Mouse (Mus musculus): ENCODE measurements around the gene Mvb12a. TPM values are rescaled to one million over a fixed set of nuclear protein-coding genes. Genes with fewer than 3 reads are reported as not detected.
A peak's percentile ranks its signal among the peaks of the same experiment; 100 is the strongest.
"Not testable (repeated sequence)": the region's sequence is repeated elsewhere in the genome, so short reads cannot be mapped to it uniquely, and the experiment has no call there.

Mvb12a gene
- polyA plus RNA-seq, 1 experiment from 2014 or later: 126 TPM

DNA sequence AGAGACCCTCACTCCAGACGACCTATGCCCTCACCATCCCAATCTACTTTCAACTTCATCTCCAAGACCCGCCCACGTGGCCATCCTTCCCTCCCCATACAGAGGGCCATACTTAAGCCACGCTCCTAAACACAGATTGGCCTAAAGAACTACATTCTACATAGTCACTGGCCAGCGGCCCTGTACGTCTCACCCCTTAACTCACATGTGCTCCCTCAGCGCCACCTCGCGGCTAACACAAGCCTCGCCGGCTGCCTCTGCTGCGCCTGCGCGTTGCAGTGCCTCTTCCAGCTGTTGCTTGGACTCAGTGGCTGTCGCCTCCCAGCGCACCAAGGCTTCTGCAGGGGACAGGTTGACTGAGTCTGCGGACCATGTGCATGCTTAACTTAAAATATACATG, 21.1 kb upstream of the Mvb12a start:
- peaks cover 18% of the 10 kb centered on the region for H3K27me3 ChIP-seq (replicated peaks; ENCODE audit: control insufficient read depth, insufficient read depth, low read length)
- WGBS: 4% methylated on average over 17 of the region's 17 CpGs
- peak; percentile 87 for ATAC-seq
- no peaks in the 10 kb centered on the region for H3K36me3 ChIP-seq (ENCODE audit: control insufficient read depth, insufficient read depth, low read length)
- H3K27ac ChIP-seq (ENCODE audit: low read length): no peak overlapping the region
- peak overlapping the region; percentile 26; the same call in 1 of the 2 replicates for H3K4me2 ChIP-seq (ENCODE audit: low read depth, low read length)
- 0 out of 2 replicates have a peak overlapping the region, but pooled peaks have one; percentile 30 for H3K9ac ChIP-seq (ENCODE audit: low read depth, low read length)
- H3K4me1 ChIP-seq (ENCODE audit: control insufficient read depth, insufficient read depth, low read length): peaks cover 2% of the 10 kb centered on the region; the same call in 1 of the 2 replicates
- no peak overlapping the region for H3K4me3 ChIP-seq (ENCODE audit: low read length)
- no peaks in the 10 kb centered on the region for H3K9me3 ChIP-seq (ENCODE audit: control insufficient read depth, low read length)

DNA sequence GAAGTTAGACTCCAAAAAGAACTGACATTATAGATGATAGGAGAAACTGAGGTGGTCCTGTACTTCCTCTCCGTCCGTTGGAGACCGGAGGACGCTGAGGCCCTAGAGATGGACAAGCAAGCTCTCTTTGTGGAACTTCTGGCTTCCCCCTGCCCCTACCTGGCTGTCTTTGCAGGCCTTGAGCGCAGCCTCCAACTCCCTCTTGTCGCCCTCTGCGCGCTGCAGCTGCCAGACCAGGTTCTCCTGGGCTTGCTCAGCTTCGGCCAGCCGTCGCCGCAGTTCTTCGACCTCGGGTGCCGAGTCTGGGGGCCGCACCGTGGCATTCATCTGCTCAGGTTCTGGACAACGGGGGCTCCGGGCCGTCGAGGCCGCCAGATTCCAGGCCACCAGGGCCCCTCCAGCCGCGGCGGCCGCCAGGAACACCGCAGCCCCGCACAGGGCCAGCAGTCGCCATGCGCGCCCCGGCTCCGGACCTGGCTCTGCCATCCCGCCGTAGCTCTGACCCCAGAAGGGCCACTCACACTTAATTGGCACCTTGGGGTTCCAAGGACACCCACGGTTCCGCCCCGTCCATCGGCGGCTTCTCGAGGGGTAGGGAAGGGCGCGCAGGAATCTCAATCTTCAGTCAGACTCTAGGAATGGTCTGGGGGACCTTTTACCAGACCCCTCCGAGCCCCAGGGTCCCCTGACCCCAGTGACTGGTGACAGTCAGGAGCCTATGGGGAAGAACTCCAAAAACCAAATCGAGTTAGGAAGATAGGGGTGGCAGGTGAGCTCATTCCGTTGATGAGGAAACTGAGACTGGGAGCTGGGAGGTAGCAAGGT, 17.3 kb upstream of the Mvb12a start, which contains the start of gene Ccdc194:
Gene Ccdc194, minus strand, starts transcription at position 486 of the 825 bp plus-strand sequence.
- Histone ChIP-seq H3K4me3 (ENCODE audit: low read length) (no peak within 1 kb of the TSS), H3K9me3 (ENCODE audit: control insufficient read depth, low read length) (no peaks in the 10 kb centered on the region), H3K9ac (ENCODE audit: low read depth, low read length) (peak within 1 kb of the TSS; percentile 37; the same call in 1 of the 2 replicates), H3K4me1 (ENCODE audit: control insufficient read depth, insufficient read depth, low read length) (peaks cover 3% of the 10 kb centered on the region; the same call in 1 of the 2 replicates), H3K4me2 (ENCODE audit: low read depth, low read length) (peak within 1 kb of the TSS; percentile 22; the same call in 1 of the 2 replicates), H3K36me3 (ENCODE audit: control insufficient read depth, insufficient read depth, low read length) (no peaks in the 10 kb centered on the region), H3K27me3 (replicated peaks; ENCODE audit: control insufficient read depth, insufficient read depth, low read length) (peaks cover 20% of the 10 kb centered on the region), H3K27ac (ENCODE audit: low read length) (peak within 1 kb of the TSS; percentile 50)
- ATAC-seq: no peak
- WGBS: 15% methylated on average over 46 of the region's 46 CpGs

DNA sequence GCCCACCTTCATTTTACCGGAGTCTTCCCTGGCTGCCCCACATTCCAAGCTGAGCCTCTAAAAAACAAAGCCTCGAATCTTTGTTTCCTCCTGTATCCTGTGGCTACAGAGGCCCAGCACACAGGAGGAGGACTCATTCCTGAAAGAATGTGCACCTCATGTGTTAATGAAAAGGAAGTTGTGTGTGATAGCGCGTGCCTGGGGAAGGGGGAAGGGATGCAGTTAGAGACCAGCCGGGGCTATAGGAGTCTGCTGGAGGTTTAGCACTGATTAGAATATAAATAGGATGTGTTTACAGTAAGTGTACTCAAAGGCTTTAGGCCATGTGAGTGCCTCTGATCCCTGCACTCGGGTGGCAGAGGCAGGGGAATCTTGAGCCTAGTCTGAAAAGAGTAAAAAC, 16.4 kb upstream of the Mvb12a start:
- H3K4me2 ChIP-seq (ENCODE audit: low read depth, low read length): no peak overlapping the region
- H3K36me3 ChIP-seq (ENCODE audit: control insufficient read depth, insufficient read depth, low read length): no peaks in the 10 kb centered on the region
- 29% methylated on average over 6 of the region's 6 CpGs for WGBS
- no peak overlapping the region for H3K9ac ChIP-seq (ENCODE audit: low read depth, low read length)
- no peak overlapping the region for H3K4me3 ChIP-seq (ENCODE audit: low read length)
- peaks cover 3% of the 10 kb centered on the region; the same call in 1 of the 2 replicates for H3K4me1 ChIP-seq (ENCODE audit: control insufficient read depth, insufficient read depth, low read length)
- ATAC-seq: no peak
- peaks cover 20% of the 10 kb centered on the region for H3K27me3 ChIP-seq (replicated peaks; ENCODE audit: control insufficient read depth, insufficient read depth, low read length)
- H3K9me3 ChIP-seq (ENCODE audit: control insufficient read depth, low read length): no peaks in the 10 kb centered on the region
- peak overlapping the region; percentile 50; the same call in 1 of the 2 replicates for H3K27ac ChIP-seq (ENCODE audit: low read length)

- Histone ChIP-seq H3K27ac (ENCODE audit: low read length) (peak overlapping the region; percentile 50), H3K27me3 (replicated peaks; ENCODE audit: control insufficient read depth, insufficient read depth, low read length) (peaks cover 20% of the 10 kb centered on the region), H3K9me3 (ENCODE audit: control insufficient read depth, low read length) (no peaks in the 10 kb centered on the region), H3K4me2 (ENCODE audit: low read depth, low read length) (no peak overlapping the region), H3K9ac (ENCODE audit: low read depth, low read length) (no peak overlapping the region), H3K36me3 (ENCODE audit: control insufficient read depth, insufficient read depth, low read length) (no peaks in the 10 kb centered on the region), H3K4me1 (ENCODE audit: control insufficient read depth, insufficient read depth, low read length) (peaks cover 3% of the 10 kb centered on the region; the same call in 1 of the 2 replicates), H3K4me3 (ENCODE audit: low read length) (no peak overlapping the region)
- 57% methylated on average over 3 of the region's 3 CpGs for WGBS
- no peak for ATAC-seq
Observed at GRCm38 (mm10) chr8:71527162-71527870, 15.4 kb upstream of the Mvb12a start.

DNA sequence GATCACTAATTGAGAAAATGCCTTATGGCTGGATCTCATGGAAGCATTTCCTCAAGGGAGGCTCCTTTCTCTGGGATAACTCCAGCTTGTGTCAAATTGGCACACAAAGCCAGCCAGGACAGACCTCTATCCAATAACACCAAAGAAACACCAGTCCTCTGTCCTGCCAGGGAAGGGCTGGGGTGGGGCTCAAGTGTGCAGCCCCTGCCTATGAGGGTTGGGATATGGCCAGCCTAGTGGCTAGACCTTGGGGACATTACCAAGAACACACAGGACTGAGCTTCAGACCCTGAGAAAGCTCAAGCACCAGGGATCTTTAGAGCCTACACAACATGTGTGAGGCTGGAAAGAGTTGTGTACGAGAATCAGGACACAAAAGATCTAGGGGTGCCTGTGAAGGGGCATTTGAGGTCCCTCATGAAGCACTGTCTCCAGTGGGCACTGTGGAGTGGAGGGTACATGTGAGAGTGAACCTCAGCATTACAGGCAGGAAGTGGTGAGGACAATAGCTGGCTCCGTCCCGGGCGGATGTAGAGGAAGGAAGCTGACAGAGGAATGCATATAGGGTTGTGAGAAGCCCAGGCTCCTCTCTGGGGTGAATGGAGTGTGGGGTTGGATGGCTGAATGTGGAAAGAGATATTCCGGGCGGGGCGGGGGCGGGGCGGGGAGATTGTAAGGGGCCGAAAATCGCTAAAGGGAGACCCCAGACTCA, 14.2 kb upstream of the Mvb12a start:
- Histone ChIP-seq H3K4me1 (ENCODE audit: control insufficient read depth, insufficient read depth, low read length) (peaks cover 3% of the 10 kb centered on the region; the same call in 1 of the 2 replicates), H3K4me3 (ENCODE audit: low read length) (no peak overlapping the region), H3K27ac (ENCODE audit: low read length) (peak overlapping the region; percentile 63), H3K4me2 (ENCODE audit: low read depth, low read length) (no peak overlapping the region), H3K36me3 (ENCODE audit: control insufficient read depth, insufficient read depth, low read length) (no peaks in the 10 kb centered on the region), H3K9ac (ENCODE audit: low read depth, low read length) (no peak overlapping the region), H3K27me3 (replicated peaks; ENCODE audit: control insufficient read depth, insufficient read depth, low read length) (peaks cover 20% of the 10 kb centered on the region), H3K9me3 (ENCODE audit: control insufficient read depth, low read length) (no peaks in the 10 kb centered on the region)
- ATAC-seq: peak; percentile 62
- WGBS: 75% methylated on average over 11 of the region's 11 CpGs

DNA sequence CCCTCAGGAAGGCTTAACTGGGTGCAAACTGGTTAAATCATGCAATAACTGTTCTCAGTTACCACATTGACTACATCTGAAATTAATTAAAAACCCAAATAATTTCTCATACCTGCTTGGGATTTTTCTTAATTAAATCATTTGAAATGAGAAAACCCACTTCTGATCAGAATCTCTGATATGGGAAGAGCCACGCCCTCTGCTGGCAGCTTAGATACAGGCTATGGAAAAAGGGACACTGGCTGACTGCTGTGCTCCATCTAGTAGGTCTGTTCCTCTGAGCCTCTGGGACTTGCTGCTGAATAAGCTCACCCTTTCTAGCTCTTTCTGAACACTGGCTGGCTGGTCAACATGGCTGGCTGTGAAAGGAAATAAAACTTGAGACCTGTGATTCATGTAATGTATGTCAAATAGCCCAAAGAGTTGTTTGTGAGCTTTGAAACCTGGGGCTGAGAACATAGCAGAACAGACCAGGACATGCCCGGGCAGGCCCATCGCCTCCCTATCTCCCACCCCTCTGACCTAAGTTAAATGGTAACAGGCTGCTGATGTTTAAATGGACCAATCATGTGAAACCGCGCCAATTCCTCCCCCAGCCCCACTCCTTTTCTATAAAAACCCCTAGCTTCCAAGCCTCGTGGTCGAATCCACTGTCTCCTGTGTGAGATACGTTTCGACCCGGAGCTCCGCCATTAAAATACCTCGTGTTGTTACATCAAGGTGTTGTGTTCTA, 11.8 kb upstream of the Mvb12a start:
- not testable (repeated sequence) for H3K27me3 ChIP-seq (replicated peaks; ENCODE audit: control insufficient read depth, insufficient read depth, low read length); H3K9me3 ChIP-seq (ENCODE audit: control insufficient read depth, low read length); H3K27ac ChIP-seq (ENCODE audit: low read length); H3K36me3 ChIP-seq (ENCODE audit: control insufficient read depth, insufficient read depth, low read length); H3K4me1 ChIP-seq (ENCODE audit: control insufficient read depth, insufficient read depth, low read length); H3K4me3 ChIP-seq (ENCODE audit: low read length); H3K9ac ChIP-seq (ENCODE audit: low read depth, low read length); H3K4me2 ChIP-seq (ENCODE audit: low read depth, low read length); ATAC-seq
- 66% methylated on average over 5 of the region's 12 CpGs for WGBS

DNA sequence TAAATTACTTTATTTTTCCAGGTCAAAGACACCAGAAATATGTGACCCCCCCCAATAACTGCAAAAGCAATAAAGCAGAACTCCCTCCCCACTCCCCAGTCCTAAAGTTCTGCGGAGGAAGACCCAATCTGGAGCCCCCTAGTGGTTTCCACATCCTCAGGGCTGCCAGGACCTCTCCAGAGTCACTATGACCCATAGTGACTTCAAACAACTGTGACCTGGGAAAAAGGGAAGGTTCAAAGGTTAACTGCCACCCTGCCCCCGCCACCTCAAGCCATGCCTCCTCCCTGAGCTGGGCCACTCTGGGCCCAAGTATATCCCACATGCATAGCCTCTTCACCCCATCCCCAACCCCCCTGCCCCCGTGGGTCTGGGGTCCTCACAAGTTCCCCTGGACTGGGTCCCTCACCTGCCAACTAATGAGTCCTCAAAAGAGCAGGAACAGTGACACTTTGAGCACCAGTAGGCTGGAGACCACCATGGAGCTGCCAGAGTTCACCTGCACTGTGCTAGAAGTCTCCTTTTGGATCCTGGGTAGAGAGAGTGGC, 8.4 kb upstream of the Mvb12a start:
- H3K4me2 ChIP-seq (ENCODE audit: low read depth, low read length): no peak overlapping the region
- H3K27me3 ChIP-seq (replicated peaks; ENCODE audit: control insufficient read depth, insufficient read depth, low read length): no peaks in the 10 kb centered on the region
- ATAC-seq: no peak
- H3K9ac ChIP-seq (ENCODE audit: low read depth, low read length): no peak overlapping the region
- no peak overlapping the region for H3K27ac ChIP-seq (ENCODE audit: low read length)
- H3K36me3 ChIP-seq (ENCODE audit: control insufficient read depth, insufficient read depth, low read length): no peaks in the 10 kb centered on the region
- peaks cover 12% of the 10 kb centered on the region for H3K4me1 ChIP-seq (ENCODE audit: control insufficient read depth, insufficient read depth, low read length)
- no peak overlapping the region for H3K4me3 ChIP-seq (ENCODE audit: low read length)
- H3K9me3 ChIP-seq (ENCODE audit: control insufficient read depth, low read length): no peaks in the 10 kb centered on the region
- WGBS: 41% methylated on average over 3 of the region's 3 CpGs

DNA sequence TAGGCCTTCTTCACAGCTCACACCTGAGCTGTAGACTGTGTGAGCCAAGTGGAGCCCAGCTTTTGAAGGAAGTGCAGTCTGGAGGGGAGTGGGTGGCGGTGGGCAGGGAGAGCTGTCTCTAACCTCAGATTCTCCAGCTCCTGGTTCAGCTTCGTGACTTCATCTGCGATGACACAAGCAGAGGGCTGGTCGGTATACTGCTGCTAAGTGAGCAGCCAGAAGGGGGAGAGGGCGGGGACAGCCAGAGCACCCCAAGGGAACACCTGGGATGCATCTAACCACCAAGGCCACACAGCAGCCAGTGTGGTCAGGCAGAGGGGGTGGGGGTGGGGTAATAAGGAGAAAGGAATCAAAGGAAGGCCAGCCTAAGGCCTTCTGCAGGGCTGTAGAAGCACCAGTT, 7.1 kb upstream of the Mvb12a start:
- no peak overlapping the region for H3K4me3 ChIP-seq (ENCODE audit: low read length)
- H3K9ac ChIP-seq (ENCODE audit: low read depth, low read length): no peak overlapping the region
- H3K4me1 ChIP-seq (ENCODE audit: control insufficient read depth, insufficient read depth, low read length): peaks cover 12% of the 10 kb centered on the region
- no peak for ATAC-seq
- 59% methylated on average over 5 of the region's 5 CpGs for whole genome bisulfite sequencing
- H3K27me3 ChIP-seq (replicated peaks; ENCODE audit: control insufficient read depth, insufficient read depth, low read length): no peaks in the 10 kb centered on the region
- no peaks in the 10 kb centered on the region for H3K36me3 ChIP-seq (ENCODE audit: control insufficient read depth, insufficient read depth, low read length)
- H3K27ac ChIP-seq (ENCODE audit: low read length): no peak overlapping the region
- H3K4me2 ChIP-seq (ENCODE audit: low read depth, low read length): no peak overlapping the region
- H3K9me3 ChIP-seq (ENCODE audit: control insufficient read depth, low read length): no peaks in the 10 kb centered on the region
